Mouse (Mus musculus): ENCODE results near the gene Ifnar2. TPM values are rescaled to one million over a fixed set of nuclear protein-coding genes. Genes with fewer than 3 reads are reported as not detected.

Ifnar2 gene
- polyA plus RNA-seq, 1 experiment from 2014 or later = 32.3 TPM

GRCm38 (mm10) chr16:91415391-91416189, 43.0 kb downstream of the Ifnar2 start:
- no peak overlapping the region for H3K9ac ChIP-seq (ENCODE audit: low read length)
- H3K4me1 ChIP-seq (replicated peaks; ENCODE audit: control insufficient read depth, insufficient read depth, low read length) = no peaks in the 10 kb centered on the region
- H3K9me3 ChIP-seq (ENCODE audit: control insufficient read depth, low read length) = no peaks in the 10 kb centered on the region
- no peak overlapping the region for H3K4me3 ChIP-seq (ENCODE audit: low read depth, low read length)
- H3K27ac ChIP-seq (ENCODE audit: low read depth, low read length) = no peak overlapping the region
- no peaks in the 10 kb centered on the region for H3K27me3 ChIP-seq (ENCODE audit: control insufficient read depth, insufficient read depth, low read length)
- ATAC-seq (replicated peaks; ENCODE audit: low FRiP score) = no peak
- DNase-seq (ENCODE audit: low spot score) = no peak
- WGBS = 91% methylated on average over 9 of the region's 9 CpGs
- no peaks in the 10 kb centered on the region for H3K36me3 ChIP-seq (ENCODE audit: control insufficient read depth, insufficient read depth, low read length)
- H3K4me2 ChIP-seq (ENCODE audit: low read depth, low read length, severe bottlenecking) = no peak overlapping the region

- Histone ChIP-seq H3K4me1 (replicated peaks; ENCODE audit: control insufficient read depth, insufficient read depth, low read length) (no peaks in the 10 kb centered on the region), H3K27ac (ENCODE audit: low read depth, low read length) (no peak overlapping the region), H3K4me3 (ENCODE audit: low read depth, low read length) (no peak overlapping the region), H3K36me3 (ENCODE audit: control insufficient read depth, insufficient read depth, low read length) (no peaks in the 10 kb centered on the region), H3K9me3 (ENCODE audit: control insufficient read depth, low read length) (no peaks in the 10 kb centered on the region), H3K9ac (ENCODE audit: low read length) (no peak overlapping the region), H3K27me3 (ENCODE audit: control insufficient read depth, insufficient read depth, low read length) (no peaks in the 10 kb centered on the region), H3K4me2 (ENCODE audit: low read depth, low read length, severe bottlenecking) (no peak overlapping the region)
- DNase-seq (ENCODE audit: low spot score) (no peak), ATAC-seq (replicated peaks; ENCODE audit: low FRiP score) (no peak)
- 97% methylated on average over 6 of the region's 6 CpGs for WGBS
These were observed 43.8 kb downstream of the Ifnar2 start for GRCm38 (mm10) chr16:91416357-91416756.

GRCm38 (mm10) chr16:91416938-91417337, 44.4 kb downstream of the Ifnar2 start:
- Histone ChIP-seq H3K9me3 (ENCODE audit: control insufficient read depth, low read length) (no peaks in the 10 kb centered on the region), H3K36me3 (ENCODE audit: control insufficient read depth, insufficient read depth, low read length) (no peaks in the 10 kb centered on the region), H3K4me1 (replicated peaks; ENCODE audit: control insufficient read depth, insufficient read depth, low read length) (no peaks in the 10 kb centered on the region), H3K4me3 (ENCODE audit: low read depth, low read length) (no peak overlapping the region), H3K27ac (ENCODE audit: low read depth, low read length) (no peak overlapping the region), H3K27me3 (ENCODE audit: control insufficient read depth, insufficient read depth, low read length) (no peaks in the 10 kb centered on the region), H3K4me2 (ENCODE audit: low read depth, low read length, severe bottlenecking) (no peak overlapping the region), H3K9ac (ENCODE audit: low read length) (no peak overlapping the region)
- DNase-seq (ENCODE audit: low spot score) (no peak), ATAC-seq (replicated peaks; ENCODE audit: low FRiP score) (no peak)
- 90% methylated on average over 7 of the region's 7 CpGs for WGBS

- no peak for ATAC-seq (replicated peaks; ENCODE audit: low FRiP score)
- no peaks in the 10 kb centered on the region for H3K36me3 ChIP-seq (ENCODE audit: control insufficient read depth, insufficient read depth, low read length)
- no peaks in the 10 kb centered on the region for H3K27me3 ChIP-seq (ENCODE audit: control insufficient read depth, insufficient read depth, low read length)
- no peak overlapping the region for H3K27ac ChIP-seq (ENCODE audit: low read depth, low read length)
- no peak overlapping the region for H3K4me2 ChIP-seq (ENCODE audit: low read depth, low read length, severe bottlenecking)
- no peak for DNase-seq (ENCODE audit: low spot score)
- 75% methylated on average over 5 of the region's 5 CpGs for WGBS
- H3K4me1 ChIP-seq (replicated peaks; ENCODE audit: control insufficient read depth, insufficient read depth, low read length) = no peaks in the 10 kb centered on the region
- H3K9me3 ChIP-seq (ENCODE audit: control insufficient read depth, low read length) = no peaks in the 10 kb centered on the region
- H3K4me3 ChIP-seq (ENCODE audit: low read depth, low read length) = no peak overlapping the region
- H3K9ac ChIP-seq (ENCODE audit: low read length) = no peak overlapping the region
These were observed 45.9 kb downstream of the Ifnar2 start for GRCm38 (mm10) chr16:91418531-91418930.

GRCm38 (mm10) chr16:91425816-91426215, 53.2 kb downstream of the Ifnar2 start:
- Histone ChIP-seq H3K4me3 (ENCODE audit: low read depth, low read length) (no peak overlapping the region), H3K27ac (ENCODE audit: low read depth, low read length) (no peak overlapping the region), H3K9me3 (ENCODE audit: control insufficient read depth, low read length) (no peaks in the 10 kb centered on the region), H3K4me2 (ENCODE audit: low read depth, low read length, severe bottlenecking) (no peak overlapping the region), H3K4me1 (replicated peaks; ENCODE audit: control insufficient read depth, insufficient read depth, low read length) (no peaks in the 10 kb centered on the region), H3K36me3 (ENCODE audit: control insufficient read depth, insufficient read depth, low read length) (no peaks in the 10 kb centered on the region), H3K9ac (ENCODE audit: low read length) (no peak overlapping the region), H3K27me3 (ENCODE audit: control insufficient read depth, insufficient read depth, low read length) (no peaks in the 10 kb centered on the region)
- WGBS = 91% methylated on average over 6 of the region's 6 CpGs
- DNase-seq (ENCODE audit: low spot score) = no peak
- ATAC-seq (replicated peaks; ENCODE audit: low FRiP score) = no peak

GRCm38 (mm10) chr16:91426586-91426985, 54.0 kb downstream of the Ifnar2 start:
- Histone ChIP-seq H3K4me2 (ENCODE audit: low read depth, low read length, severe bottlenecking) (no peak overlapping the region), H3K9ac (ENCODE audit: low read length) (no peak overlapping the region), H3K9me3 (ENCODE audit: control insufficient read depth, low read length) (no peaks in the 10 kb centered on the region), H3K4me1 (replicated peaks; ENCODE audit: control insufficient read depth, insufficient read depth, low read length) (no peaks in the 10 kb centered on the region), H3K27me3 (ENCODE audit: control insufficient read depth, insufficient read depth, low read length) (no peaks in the 10 kb centered on the region), H3K4me3 (ENCODE audit: low read depth, low read length) (no peak overlapping the region), H3K36me3 (ENCODE audit: control insufficient read depth, insufficient read depth, low read length) (no peaks in the 10 kb centered on the region), H3K27ac (ENCODE audit: low read depth, low read length) (no peak overlapping the region)
- 84% methylated on average over 4 of the region's 4 CpGs for WGBS
- DNase-seq (ENCODE audit: low spot score) (no peak), ATAC-seq (replicated peaks; ENCODE audit: low FRiP score) (no peak)

- Histone ChIP-seq H3K4me1 (replicated peaks; ENCODE audit: control insufficient read depth, insufficient read depth, low read length) (no peaks in the 10 kb centered on the region), H3K27me3 (ENCODE audit: control insufficient read depth, insufficient read depth, low read length) (no peaks in the 10 kb centered on the region), H3K4me2 (ENCODE audit: low read depth, low read length, severe bottlenecking) (no peak overlapping the region), H3K9me3 (ENCODE audit: control insufficient read depth, low read length) (no peaks in the 10 kb centered on the region), H3K4me3 (ENCODE audit: low read depth, low read length) (no peak overlapping the region), H3K36me3 (ENCODE audit: control insufficient read depth, insufficient read depth, low read length) (no peaks in the 10 kb centered on the region), H3K27ac (ENCODE audit: low read depth, low read length) (no peak overlapping the region), H3K9ac (ENCODE audit: low read length) (no peak overlapping the region)
- ATAC-seq (replicated peaks; ENCODE audit: low FRiP score) (no peak), DNase-seq (ENCODE audit: low spot score) (no peak)
- 83% methylated on average over 5 of the region's 5 CpGs for WGBS
These were observed 54.9 kb downstream of the Ifnar2 start for GRCm38 (mm10) chr16:91427461-91427860.

- Histone ChIP-seq H3K9ac (ENCODE audit: low read length) (no peak overlapping the region), H3K27ac (ENCODE audit: low read depth, low read length) (no peak overlapping the region), H3K4me3 (ENCODE audit: low read depth, low read length) (no peak overlapping the region), H3K27me3 (ENCODE audit: control insufficient read depth, insufficient read depth, low read length) (no peaks in the 10 kb centered on the region), H3K36me3 (ENCODE audit: control insufficient read depth, insufficient read depth, low read length) (no peaks in the 10 kb centered on the region), H3K4me2 (ENCODE audit: low read depth, low read length, severe bottlenecking) (no peak overlapping the region), H3K9me3 (ENCODE audit: control insufficient read depth, low read length) (no peaks in the 10 kb centered on the region), H3K4me1 (replicated peaks; ENCODE audit: control insufficient read depth, insufficient read depth, low read length) (no peaks in the 10 kb centered on the region)
- ATAC-seq (replicated peaks; ENCODE audit: low FRiP score) = no peak
- WGBS = 74% methylated on average over 8 of the region's 8 CpGs
- no peak for DNase-seq (ENCODE audit: low spot score)
These were observed 55.8 kb downstream of the Ifnar2 start for GRCm38 (mm10) chr16:91428259-91428865.

All from forebrain, embryonic 11.5 days (tissue).